Mouse (Mus musculus): ENCODE results near the gene Npm3. TPM values are rescaled to one million over a fixed set of nuclear protein-coding genes. Genes with fewer than 3 reads are reported as not detected.

The Npm3 gene
- polyA plus RNA-seq, 1 experiment from 2014 or later: 13.9 TPM

- peaks cover 77% of the 10 kb centered on the region for H3K27me3 ChIP-seq
- no peak for ATAC-seq (ENCODE audit: low read depth)
- no peaks in the 10 kb centered on the region for H3K36me3 ChIP-seq
- H3K4me2 ChIP-seq: no peak overlapping the region
- no peak overlapping the region for H3K4me3 ChIP-seq (replicated peaks)
- no peaks in the 10 kb centered on the region for H3K9me3 ChIP-seq (replicated peaks)
- DNase-seq: no peak
- no peak overlapping the region for H3K9ac ChIP-seq
- WGBS (ENCODE audit: insufficient replicate concordance): 80% methylated on average over 7 of the region's 7 CpGs
- peaks cover 4% of the 10 kb centered on the region for H3K4me1 ChIP-seq (replicated peaks)
- no peak overlapping the region for H3K27ac ChIP-seq
Observed at GRCm38 (mm10) chr19:45731658-45732057, 17.7 kb downstream of the Npm3 start.

GRCm38 (mm10) chr19:45730042-45730441 lies 19.3 kb downstream of the Npm3 start:
- Histone ChIP-seq H3K36me3 (no peaks in the 10 kb centered on the region), H3K9me3 (replicated peaks) (no peaks in the 10 kb centered on the region), H3K27ac (no peak overlapping the region), H3K27me3 (peaks cover 63% of the 10 kb centered on the region), H3K9ac (no peak overlapping the region), H3K4me3 (replicated peaks) (no peak overlapping the region), H3K4me1 (replicated peaks) (no peaks in the 10 kb centered on the region), H3K4me2 (no peak overlapping the region)
- 58% methylated on average over 8 of the region's 8 CpGs for WGBS (ENCODE audit: insufficient replicate concordance)
- DNase-seq (no peak), ATAC-seq (ENCODE audit: low read depth) (no peak)

- WGBS (ENCODE audit: insufficient replicate concordance): 55% methylated on average over 10 of the region's 10 CpGs
- ATAC-seq (ENCODE audit: low read depth) (no peak), DNase-seq (no peak)
- Histone ChIP-seq H3K4me2 (no peak overlapping the region), H3K27ac (no peak overlapping the region), H3K36me3 (no peaks in the 10 kb centered on the region), H3K27me3 (peaks cover 36% of the 10 kb centered on the region), H3K9ac (no peak overlapping the region), H3K4me3 (replicated peaks) (no peak overlapping the region), H3K9me3 (replicated peaks) (no peaks in the 10 kb centered on the region), H3K4me1 (replicated peaks) (no peaks in the 10 kb centered on the region)
Observed at GRCm38 (mm10) chr19:45727231-45727630, 22.2 kb downstream of the Npm3 start.

- Histone ChIP-seq H3K4me3 (replicated peaks) (no peak overlapping the region), H3K9me3 (replicated peaks) (no peaks in the 10 kb centered on the region), H3K27ac (no peak overlapping the region), H3K27me3 (peaks cover 22% of the 10 kb centered on the region), H3K9ac (no peak overlapping the region), H3K4me1 (replicated peaks) (no peaks in the 10 kb centered on the region), H3K36me3 (no peaks in the 10 kb centered on the region), H3K4me2 (no peak overlapping the region)
- DNase-seq (no peak), ATAC-seq (ENCODE audit: low read depth) (no peak)
- 45% methylated on average over 14 of the region's 14 CpGs for WGBS (ENCODE audit: insufficient replicate concordance)
Observed at GRCm38 (mm10) chr19:45725677-45726277, 23.6 kb downstream of the Npm3 start.

GRCm38 (mm10) chr19:45722188-45722587 lies 27.2 kb downstream of the Npm3 start:
- ATAC-seq (ENCODE audit: low read depth): no peak
- peaks cover 5% of the 10 kb centered on the region; the same call in 1 of the 2 replicates for H3K4me1 ChIP-seq (replicated peaks)

GRCm38 (mm10) chr19:45718286-45718685 lies 31.1 kb downstream of the Npm3 start:
- DNase-seq: no peak
- 67% methylated on average over 3 of the region's 3 CpGs for WGBS (ENCODE audit: insufficient replicate concordance)
- Histone ChIP-seq H3K4me1 (replicated peaks) (peaks cover 5% of the 10 kb centered on the region; the same call in 1 of the 2 replicates), H3K9ac (no peak overlapping the region), H3K4me3 (replicated peaks) (no peak overlapping the region), H3K27ac (no peak overlapping the region), H3K27me3 (peaks cover 21% of the 10 kb centered on the region), H3K9me3 (replicated peaks) (no peaks in the 10 kb centered on the region), H3K36me3 (no peaks in the 10 kb centered on the region), H3K4me2 (no peak overlapping the region)
- no peak for ATAC-seq (ENCODE audit: low read depth)

More at GRCm38 (mm10) chr19:45722188-45722587, 27.2 kb downstream of the Npm3 start:
- Histone ChIP-seq H3K36me3 (no peaks in the 10 kb centered on the region), H3K4me2 (no peak overlapping the region), H3K27me3 (peaks cover 15% of the 10 kb centered on the region), H3K4me3 (replicated peaks) (no peak overlapping the region), H3K9ac (no peak overlapping the region), H3K27ac (no peak overlapping the region), H3K9me3 (replicated peaks) (no peaks in the 10 kb centered on the region)
- DNase-seq: no peak
- 53% methylated on average over 5 of the region's 5 CpGs for WGBS (ENCODE audit: insufficient replicate concordance)

- H3K4me2 ChIP-seq: no peak overlapping the region
- no peak overlapping the region for H3K9ac ChIP-seq
- no peak overlapping the region for H3K4me3 ChIP-seq (replicated peaks)
- H3K9me3 ChIP-seq (replicated peaks): no peaks in the 10 kb centered on the region
- H3K27ac ChIP-seq: no peak overlapping the region
- DNase-seq (no peak), ATAC-seq (ENCODE audit: low read depth) (no peak)
- WGBS (ENCODE audit: insufficient replicate concordance): 24% methylated on average over 16 of the region's 16 CpGs
- H3K36me3 ChIP-seq: no peaks in the 10 kb centered on the region
- peaks cover 5% of the 10 kb centered on the region; the same call in 1 of the 2 replicates for H3K4me1 ChIP-seq (replicated peaks)
- H3K27me3 ChIP-seq: peaks cover 21% of the 10 kb centered on the region
Observed at GRCm38 (mm10) chr19:45717493-45718220, 31.7 kb downstream of the Npm3 start.

- 0 out of 2 replicates have a peak, but pooled peaks cover 6% of the 10 kb centered on the region for H3K4me1 ChIP-seq (replicated peaks)
- H3K9me3 ChIP-seq (replicated peaks): no peaks in the 10 kb centered on the region
- H3K4me2 ChIP-seq: no peak overlapping the region
- H3K4me3 ChIP-seq (replicated peaks): no peak overlapping the region
- ATAC-seq (ENCODE audit: low read depth) (no peak), DNase-seq (no peak)
- H3K36me3 ChIP-seq: no peaks in the 10 kb centered on the region
- no peaks in the 10 kb centered on the region for H3K27me3 ChIP-seq
- 59% methylated on average over 3 of the region's 3 CpGs for WGBS (ENCODE audit: insufficient replicate concordance)
- H3K27ac ChIP-seq: no peak overlapping the region
- H3K9ac ChIP-seq: no peak overlapping the region
Observed at GRCm38 (mm10) chr19:45708704-45709103, 40.7 kb downstream of the Npm3 start.

Other genes starting within 250 kb of the Npm3 start
- gene Poll, start 189.1 kb downstream of the Npm3 start, polyA plus RNA-seq (2015; fragmentation: Nextera tagmentation; extraction: Ambion mirVana): 6.7 and 7.1 TPM in 2 replicates
- gene Gm17018, start 189.0 kb downstream of the Npm3 start, polyA plus RNA-seq (2015; fragmentation: Nextera tagmentation; extraction: Ambion mirVana): 19.9 and 21.5 TPM in 2 replicates
- gene Fbxw4, start 89.3 kb downstream of the Npm3 start, polyA plus RNA-seq (2015; fragmentation: Nextera tagmentation; extraction: Ambion mirVana): 1.9 and 2.3 TPM in 2 replicates
- not detected in 2 replicates for gene Fgf8, start 6.7 kb downstream of the Npm3 start, polyA plus RNA-seq (2015; fragmentation: Nextera tagmentation; extraction: Ambion mirVana)
- gene Mgea5, start 34.2 kb upstream of the Npm3 start, polyA plus RNA-seq (2015; fragmentation: Nextera tagmentation; extraction: Ambion mirVana): 17.7 and 19.1 TPM in 2 replicates
- 1.3 and 1.6 TPM in 2 replicates for gene Kcnip2, start 66.5 kb upstream of the Npm3 start, polyA plus RNA-seq (2015; fragmentation: Nextera tagmentation; extraction: Ambion mirVana)
- 4.3 and 5.6 TPM in 2 replicates for gene Armh3, start 248.9 kb upstream of the Npm3 start, polyA plus RNA-seq (2015; fragmentation: Nextera tagmentation; extraction: Ambion mirVana)

All from liver, embryonic 13.5 days (tissue).